Mouse (Mus musculus) urinary bladder, adult 2 months (tissue): ENCODE data around the gene Zbtb7b. TPM values are rescaled to one million over a fixed set of nuclear protein-coding genes. Genes with fewer than 3 reads are reported as not detected.
"Not testable (repeated sequence)": the region's sequence is repeated elsewhere in the genome, so short reads cannot be mapped to it uniquely, and the experiment has no call there.

Experiments
- DNase-seq: peaks from one replicate; pipeline ENCODE4 v3.0.0; 2022; ENCODE audit warnings: low spot score
- polyA plus RNA-seq: library from polyadenylated mRNA; depleted of rRNA; stranded (reverse); fragments of >200 nt; gene quantifications from 2 replicates; pipeline ENCODE4 v1.2.3, GENCODE M21; 2012; rRNA removed

Gene Zbtb7b
- polyA plus RNA-seq = 36.4 and 39.5 TPM in 2 replicates

GRCm38 (mm10) chr3:89394006-89394893, at the start of gene Zbtb7b:
Gene Zbtb7b (minus strand): TSS chr3:89394776.
- DNase-seq = peak; percentile 82

GRCm38 (mm10) chr3:89440691-89441090, 46.1 kb upstream of the Zbtb7b start:
- DNase-seq = no peak

GRCm38 (mm10) chr3:89437269-89437668, 42.7 kb upstream of the Zbtb7b start:
- no peak for DNase-seq

- no peak for DNase-seq
Observed at GRCm38 (mm10) chr3:89436176-89437113, 41.9 kb upstream of the Zbtb7b start, which contains the start of gene Pbxip1. Gene Pbxip1 (plus strand): TSS chr3:89436706.

- DNase-seq = no peak
Observed at GRCm38 (mm10) chr3:89435041-89435440, 40.5 kb upstream of the Zbtb7b start.

- DNase-seq = no peak
Observed at GRCm38 (mm10) chr3:89434532-89434931, 40.0 kb upstream of the Zbtb7b start.

- DNase-seq = no peak
Observed at GRCm38 (mm10) chr3:89432606-89433005, 38.0 kb upstream of the Zbtb7b start.

GRCm38 (mm10) chr3:89430171-89431159, 35.9 kb upstream of the Zbtb7b start, which contains the start of gene Pygo2:
Gene Pygo2 (plus strand): TSS chr3:89430214.
- DNase-seq = peak; percentile 90

- DNase-seq = not testable (repeated sequence)
Observed at GRCm38 (mm10) chr3:89429021-89429420, 34.4 kb upstream of the Zbtb7b start.

- no peak for DNase-seq
Observed at GRCm38 (mm10) chr3:89425876-89426275, 31.3 kb upstream of the Zbtb7b start.

GRCm38 (mm10) chr3:89425141-89425525, 30.6 kb upstream of the Zbtb7b start:
- no peak for DNase-seq

GRCm38 (mm10) chr3:89424416-89425140, 30.0 kb upstream of the Zbtb7b start:
- no peak for DNase-seq

- no peak for DNase-seq
Observed at GRCm38 (mm10) chr3:89422556-89423205, 28.1 kb upstream of the Zbtb7b start.

- no peak for DNase-seq
Observed at GRCm38 (mm10) chr3:89421810-89422473, 27.4 kb upstream of the Zbtb7b start.

- DNase-seq = peak; percentile 52
Observed at GRCm38 (mm10) chr3:89421002-89421774, 26.6 kb upstream of the Zbtb7b start.

- no peak for DNase-seq
Observed at GRCm38 (mm10) chr3:89420421-89420820, 25.8 kb upstream of the Zbtb7b start.

- no peak for DNase-seq
Observed at GRCm38 (mm10) chr3:89419981-89420380, 25.4 kb upstream of the Zbtb7b start.

- DNase-seq = no peak
Observed at GRCm38 (mm10) chr3:89419571-89419970, 25.0 kb upstream of the Zbtb7b start.
